Mouse (Mus musculus) MEL (cell line): ENCODE data around the gene Mthfsl.
"Not testable (repeated sequence)": the region's sequence is repeated elsewhere in the genome, so short reads cannot be mapped to it uniquely, and the experiment has no call there.

Experiments
- CHD1 ChIP-seq: IDR thresholded peaks from 2 replicates; pipeline ENCODE4 v1.6.1; 2012; ENCODE audit warnings: low read depth, mild to moderate bottlenecking, inconsistent platforms, low read length, improper control_type of control experiment
- CTCF ChIP-seq, 3 experiments: IDR thresholded peaks in 2 of 3; conservative IDR thresholded peaks in 1 of 3; 2 replicates each; pipeline ENCODE4 v1.5.1; 2011 to 2012; ENCODE audit warnings: low read length in 3 of 3, low read depth in 2 of 3, mild to moderate bottlenecking in 2 of 3, improper control_type of control experiment in 1 of 3, inconsistent platforms in 1 of 3, mixed read lengths in 1 of 3, moderate library complexity in 1 of 3; ENCODE audit not compliant: control insufficient read depth in 1 of 3, insufficient read depth in 1 of 3, poor library complexity in 1 of 3, severe bottlenecking in 1 of 3
- E2F4 ChIP-seq: IDR thresholded peaks from 2 replicates; pipeline ENCODE4 v1.6.1; 2011; ENCODE audit warnings: low read depth, low read length, improper control_type of control experiment, borderline replicate concordance
- ELF1 ChIP-seq: IDR thresholded peaks from 2 replicates; pipeline ENCODE4 v1.6.1; 2014; ENCODE audit warnings: low read depth, mild to moderate bottlenecking, inconsistent platforms, low read length, improper control_type of control experiment, moderate library complexity
- EP300 ChIP-seq, 2 experiments: IDR thresholded peaks; 2 replicates each; pipeline ENCODE4 v1.6.1; 2011; ENCODE audit warnings: improper control_type of control experiment in 2 of 2, low read length in 2 of 2, low read depth in 1 of 2, mild to moderate bottlenecking in 1 of 2
- GABPA ChIP-seq: IDR thresholded peaks from 2 replicates; pipeline ENCODE4 v1.6.1; 2012; ENCODE audit warnings: low read depth, mild to moderate bottlenecking, inconsistent platforms, low read length, improper control_type of control experiment, moderate library complexity
- MAFK ChIP-seq: IDR thresholded peaks from 2 replicates; pipeline ENCODE4 v1.6.1; 2011; ENCODE audit warnings: low read depth, mild to moderate bottlenecking, low read length, improper control_type of control experiment, borderline replicate concordance
- MYC ChIP-seq: IDR thresholded peaks from 2 replicates; pipeline ENCODE4 v1.6.1; 2011; ENCODE audit warnings: low read depth, mild to moderate bottlenecking, low read length, improper control_type of control experiment, moderate library complexity
- POLR2A ChIP-seq, 2 experiments: IDR thresholded peaks; 2 replicates each; pipeline ENCODE4 v1.6.1; 2011 to 2012; ENCODE audit warnings: low read length in 2 of 2, mild to moderate bottlenecking in 2 of 2, control low read depth in 1 of 2, improper control_type of control experiment in 1 of 2, low read depth in 1 of 2, moderate library complexity in 1 of 2; ENCODE audit not compliant: control insufficient read depth in 1 of 2, insufficient read depth in 1 of 2, poor library complexity in 1 of 2
- RAD21 ChIP-seq: IDR thresholded peaks from 2 replicates; pipeline ENCODE4 v1.6.1; 2011; ENCODE audit warnings: mild to moderate bottlenecking, low read depth, low read length, improper control_type of control experiment
- RCOR1 ChIP-seq: IDR thresholded peaks from 2 replicates; pipeline ENCODE4 v1.6.1; 2012; ENCODE audit warnings: low read depth, mild to moderate bottlenecking, inconsistent platforms, low read length, improper control_type of control experiment
- TCF12 ChIP-seq: IDR thresholded peaks from 2 replicates; pipeline ENCODE4 v1.6.1; 2014; ENCODE audit warnings: low read depth, mild to moderate bottlenecking, inconsistent platforms, low read length, improper control_type of control experiment, moderate library complexity
- ZC3H11A ChIP-seq: IDR thresholded peaks from 2 replicates; pipeline ENCODE4 v1.6.1; 2012; ENCODE audit warnings: low read depth, mild to moderate bottlenecking, inconsistent platforms, low read length, improper control_type of control experiment

- not testable (repeated sequence) for TF ChIP-seq RAD21; POLR2A (IDR thresholded peaks at IDR 0.05; ENCODE audit: control insufficient read depth in 1 of 2, insufficient read depth in 1 of 2, low read depth in 1 of 2, low read length in 2 of 2, poor library complexity in 1 of 2); GABPA; EP300 (IDR thresholded peaks at IDR 0.05; ENCODE audit: low read depth in 1 of 2, low read length in 2 of 2); TCF12; CTCF (IDR thresholded peaks at IDR 0.05 in 2 of 3, conservative IDR thresholded peaks at IDR 0.05 in 1 of 3; ENCODE audit: control insufficient read depth in 1 of 3, insufficient read depth in 1 of 3, low read depth in 2 of 3, low read length in 3 of 3, poor library complexity in 1 of 3, severe bottlenecking in 1 of 3); CHD1; E2F4; ELF1; RCOR1; MAFK; ZC3H11A; MYC
Observed at GRCm38 (mm10) chr9:88698746-88699145, 21.4 kb downstream of the Mthfsl start.
